Mouse (Mus musculus) CH12F3 (cell line): ENCODE data around the gene Lamtor5.
"Not testable (repeated sequence)": the region's sequence is repeated elsewhere in the genome, so short reads cannot be mapped to it uniquely, and the experiment has no call there.

Experiments
- in situ Hi-C: fragments of 300-500 bp; cut with MboI; formaldehyde crosslinking; loops from 2 replicates; pipeline ENCODE4 v1.14.3; 2020; ENCODE audit warnings: low sequenced_read_pairs

The Lamtor5 gene

DNA sequence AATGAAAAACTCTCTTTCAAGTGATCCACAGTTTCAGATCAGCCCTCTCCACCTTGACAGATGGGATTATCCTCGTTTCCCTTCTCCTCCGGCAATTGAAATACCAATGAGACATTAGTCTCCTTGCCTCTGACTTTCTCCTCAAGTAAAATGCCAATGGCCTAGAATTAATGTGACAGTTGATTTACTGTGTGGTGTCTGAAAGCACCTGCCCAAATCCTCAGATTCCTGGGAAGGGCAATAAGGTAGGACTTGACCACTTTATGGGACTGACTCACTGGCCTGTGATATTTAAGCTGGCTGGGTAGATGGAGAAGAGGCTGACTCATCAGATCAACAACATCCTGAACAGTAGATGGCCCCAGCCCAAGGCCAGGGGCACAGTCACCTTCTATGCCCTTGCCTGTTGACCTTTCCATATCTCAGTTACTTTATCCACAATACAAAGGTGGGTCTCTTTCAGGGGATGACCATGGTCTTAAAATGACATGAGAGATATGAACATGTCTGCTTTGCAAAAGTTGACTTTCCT, 11.8 kb upstream of the Lamtor5 start:
- in situ Hi-C loops = no loop called here

GRCm38 (mm10) chr3:107272433-107272832, 6.2 kb upstream of the Lamtor5 start:
- in situ Hi-C loops = no loop called here

- in situ Hi-C loops = no loop called here
These were observed 4.8 kb upstream of the Lamtor5 start for GRCm38 (mm10) chr3:107273820-107274219.

DNA sequence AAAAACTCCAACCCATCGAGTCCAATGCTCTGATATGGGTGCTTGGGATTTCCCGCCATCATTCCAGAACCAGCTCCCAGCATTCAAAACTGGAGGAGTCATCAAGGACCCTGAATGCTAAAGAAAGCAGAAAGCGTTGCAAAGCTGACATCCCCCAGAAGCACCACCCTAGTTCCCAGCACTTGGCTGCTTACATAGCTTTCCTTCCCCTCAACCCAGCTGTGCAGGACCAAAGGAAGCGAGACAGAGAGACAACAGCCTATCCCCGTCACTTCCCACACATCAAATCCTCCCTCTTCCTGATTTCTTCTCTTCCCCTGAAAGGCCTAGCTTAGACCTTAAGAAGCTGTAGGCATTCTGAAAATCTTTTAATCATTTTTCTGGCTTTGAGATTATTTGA, 3.3 kb upstream of the Lamtor5 start:
- in situ Hi-C loops = no loop called here

GRCm38 (mm10) chr3:107275996-107276395, 2.7 kb upstream of the Lamtor5 start:
- in situ Hi-C loops = no loop called here

GRCm38 (mm10) chr3:107276626-107277025, 2.0 kb upstream of the Lamtor5 start:
- in situ Hi-C loops = no loop called here

GRCm38 (mm10) chr3:107286123-107286522, 7.5 kb downstream of the Lamtor5 start:
- in situ Hi-C loops = no loop called here

GRCm38 (mm10) chr3:107287346-107287745, 8.7 kb downstream of the Lamtor5 start:
- in situ Hi-C loops = no loop called here

DNA sequence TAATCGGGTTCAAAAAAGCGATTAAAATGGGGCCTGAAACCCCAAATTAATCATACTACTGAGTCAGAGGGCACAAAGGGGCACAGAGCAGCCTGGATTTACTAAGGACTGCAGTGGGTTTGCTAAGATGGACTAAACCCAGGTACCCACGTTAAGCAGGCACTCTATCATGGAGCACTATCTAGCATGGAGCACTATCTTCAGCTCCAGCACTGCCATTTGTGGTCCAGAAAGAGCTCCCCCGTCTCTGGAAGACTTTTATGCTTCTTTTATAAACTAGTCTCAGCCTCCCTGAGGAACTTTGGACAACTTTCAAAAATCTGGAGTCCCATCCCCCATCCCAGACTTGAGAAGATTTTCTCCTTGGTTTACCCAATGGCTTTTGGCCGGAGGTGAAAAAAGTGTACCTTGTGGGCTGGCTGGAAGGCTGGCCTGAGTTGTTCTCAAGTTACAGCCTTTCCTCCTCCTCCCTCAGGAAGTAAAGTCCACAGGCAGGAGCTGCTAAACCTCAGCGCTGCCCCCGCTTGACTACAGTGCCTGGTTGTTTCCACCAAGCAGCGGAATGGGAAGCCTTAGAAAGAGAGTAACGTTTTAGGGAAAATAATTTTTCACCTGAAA, 12.2 kb downstream of the Lamtor5 start, which contains the start of gene Slc16a4:
Gene Slc16a4 (plus strand): TSS at position 467 of the 618 bp plus-strand sequence.
- in situ Hi-C loops = no loop called here

GRCm38 (mm10) chr3:107295672-107296360, 17.2 kb downstream of the Lamtor5 start:
- in situ Hi-C loops = no loop called here

- in situ Hi-C loops = not testable (repeated sequence)
These were observed 18.3 kb downstream of the Lamtor5 start for GRCm38 (mm10) chr3:107296917-107297316.

- in situ Hi-C loops = no loop called here
These were observed 38.7 kb downstream of the Lamtor5 start for GRCm38 (mm10) chr3:107317338-107317737.

GRCm38 (mm10) chr3:107321141-107321540, 42.5 kb downstream of the Lamtor5 start:
- in situ Hi-C loops = no loop called here

GRCm38 (mm10) chr3:107321776-107322175, 43.1 kb downstream of the Lamtor5 start:
- in situ Hi-C loops = no loop called here

DNA sequence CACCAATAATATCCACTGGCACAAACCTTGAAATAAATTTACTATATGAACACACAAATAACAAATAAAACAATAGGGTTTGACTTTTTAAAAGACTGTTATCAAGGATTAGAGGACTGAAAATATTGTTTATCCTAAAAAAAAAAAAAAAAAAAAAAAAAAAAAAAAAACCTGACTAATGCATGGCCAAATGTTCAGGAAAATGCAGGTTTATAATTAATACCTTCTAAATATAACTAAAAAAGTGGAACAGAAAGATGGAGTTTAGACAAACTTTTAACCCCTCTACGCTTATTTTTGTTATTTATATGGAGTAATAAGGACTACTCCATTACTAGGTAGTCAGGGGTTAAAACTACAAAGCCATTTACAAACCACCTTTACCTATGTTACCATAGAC, 47.8 kb downstream of the Lamtor5 start:
- in situ Hi-C loops = no loop called here

DNA sequence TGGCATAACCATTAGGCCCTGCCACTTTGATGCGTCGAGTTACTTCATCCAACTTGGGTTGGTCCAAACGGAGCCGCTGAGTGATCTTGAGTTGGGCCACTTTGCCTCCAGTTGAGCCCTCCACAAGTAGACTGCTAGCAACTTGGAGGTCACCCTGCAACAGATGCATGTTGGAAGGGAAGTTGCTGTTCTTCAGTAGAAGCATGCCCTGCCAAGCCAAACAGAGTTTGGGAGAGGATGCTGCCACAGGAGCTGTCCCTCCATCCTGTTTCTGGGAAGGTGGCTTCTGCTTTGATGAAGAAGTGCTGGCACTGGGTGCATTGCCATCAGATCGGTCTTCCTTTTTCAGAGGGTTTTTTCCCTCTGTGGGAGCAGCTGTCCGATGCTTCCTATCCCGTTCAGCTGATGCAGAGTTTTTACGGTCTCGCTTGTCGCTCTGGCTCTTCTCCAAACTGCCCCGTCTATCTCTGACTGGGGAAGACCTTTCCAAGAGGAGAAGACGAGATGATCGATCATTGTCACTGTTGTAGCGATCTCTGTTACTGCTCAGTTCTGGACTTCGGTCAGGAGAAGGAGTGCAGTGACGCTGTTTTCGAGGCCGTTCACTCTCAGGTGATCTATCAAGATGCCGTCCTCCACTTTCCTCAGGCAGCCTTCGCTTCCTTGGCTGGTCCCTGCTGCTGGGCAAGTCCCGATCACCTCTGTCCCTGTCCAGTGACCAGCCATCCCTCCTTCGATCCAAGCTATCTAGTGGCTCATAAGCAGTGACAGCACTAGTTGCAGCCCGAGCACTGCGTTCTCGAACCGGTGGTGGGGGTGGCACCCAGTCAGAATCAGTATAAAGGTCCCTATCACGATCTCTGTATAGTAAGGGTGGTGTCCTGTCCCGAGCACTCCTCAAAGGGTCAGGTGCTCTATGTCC, 52.1 kb downstream of the Lamtor5 start:
- in situ Hi-C loops = no loop called here

DNA sequence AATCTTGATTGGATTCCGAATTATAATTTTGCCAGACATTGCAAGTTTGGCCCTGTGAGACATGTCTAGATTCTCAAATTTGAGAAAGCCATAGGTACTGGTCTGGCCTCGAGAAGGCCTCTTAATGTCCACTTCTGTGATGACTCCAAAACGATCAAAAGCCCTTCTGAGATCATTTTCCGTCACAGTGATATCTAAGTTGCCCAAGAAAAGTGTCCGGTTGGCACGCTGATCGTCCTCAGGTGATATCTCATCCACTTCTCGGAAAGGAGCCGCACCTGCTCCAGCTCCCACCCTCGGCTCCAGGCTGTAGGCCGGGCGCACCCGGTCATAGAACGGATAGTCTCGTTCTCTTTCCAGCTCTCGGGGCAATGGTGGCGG, 53.1 kb downstream of the Lamtor5 start:
- in situ Hi-C loops = no loop called here

DNA sequence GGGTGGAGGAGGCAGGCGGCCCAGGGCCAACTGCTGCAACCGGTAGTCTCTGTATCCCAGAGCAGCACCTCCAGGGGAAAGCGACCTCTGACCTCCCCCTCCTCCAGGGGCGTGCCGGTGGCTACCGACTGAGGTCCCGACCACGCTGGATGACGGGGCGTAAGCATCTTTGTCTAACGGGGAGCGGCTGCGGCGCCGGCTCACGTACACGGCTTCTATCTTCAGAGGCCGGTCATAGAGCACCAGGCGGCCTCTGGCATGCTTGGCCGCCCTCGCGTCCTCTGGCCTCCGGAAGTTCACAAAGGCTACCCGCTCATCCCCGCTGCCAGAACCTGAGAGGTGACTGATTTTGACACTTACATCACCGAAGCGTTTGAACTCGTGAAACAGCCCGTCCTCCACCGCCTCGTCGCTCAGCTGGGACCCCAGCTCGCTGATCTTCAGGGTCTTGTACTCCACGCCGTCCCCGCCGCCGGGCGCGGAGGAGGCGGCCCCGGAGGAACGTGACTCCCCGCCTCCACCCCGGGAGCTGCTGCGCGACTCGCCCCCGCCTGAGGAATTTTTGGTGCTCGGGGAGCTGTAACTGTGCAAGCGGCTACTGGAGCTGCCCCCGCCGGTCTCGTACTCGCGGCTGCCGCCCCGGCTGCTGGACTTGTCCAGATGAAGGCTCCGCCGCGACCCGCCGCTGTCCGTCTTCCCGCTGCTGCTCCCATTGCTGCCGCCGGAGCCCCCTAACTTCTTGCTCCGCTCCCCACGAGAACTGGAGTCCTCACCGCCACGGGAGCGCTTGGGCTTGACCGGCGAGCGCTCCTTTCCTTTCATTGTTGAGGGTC, 53.7 kb downstream of the Lamtor5 start:
- in situ Hi-C loops = no loop called here

GRCm38 (mm10) chr3:107332960-107333380, 54.3 kb downstream of the Lamtor5 start:
- in situ Hi-C loops = no loop called here
